Mouse (Mus musculus) frontal cortex, postnatal 36 days (tissue): ENCODE results near the gene Rilpl1.
A peak's percentile ranks its signal among the peaks of the same experiment; 100 is the strongest.
"Not testable (repeated sequence)": the region's sequence is repeated elsewhere in the genome, so short reads cannot be mapped to it uniquely, and the experiment has no call there.

ENCODE experiments used
- DNase-seq, 2 experiments: peaks; one replicate each; pipeline ENCODE4 v3.0.0; 2022; ENCODE audit warnings: low spot score in 2 of 2

Rilpl1 gene

GRCm38 (mm10) chr5:124493455-124493854 is 37.7 kb downstream of the Rilpl1 start:
- DNase-seq: no peak

- DNase-seq: no peak
Observed at GRCm38 (mm10) chr5:124492618-124493017, 38.6 kb downstream of the Rilpl1 start.

GRCm38 (mm10) chr5:124491732-124492131 is 39.5 kb downstream of the Rilpl1 start:
- no peak for DNase-seq

GRCm38 (mm10) chr5:124488885-124489284 is 42.3 kb downstream of the Rilpl1 start:
- no peak for DNase-seq

- no peak for DNase-seq
Observed at GRCm38 (mm10) chr5:124485654-124486053, 45.5 kb downstream of the Rilpl1 start.

- no peak for DNase-seq
Observed at GRCm38 (mm10) chr5:124483655-124484396, 47.4 kb downstream of the Rilpl1 start.

GRCm38 (mm10) chr5:124482966-124483654 is 48.1 kb downstream of the Rilpl1 start, which contains the start of gene Snrnp35:
TSS of gene Snrnp35 (plus strand) at chr5:124483134.
- DNase-seq: peak; percentile 89 to 90

GRCm38 (mm10) chr5:124482436-124482965 is 48.7 kb downstream of the Rilpl1 start:
- peak; percentile 36 to 48 for DNase-seq

GRCm38 (mm10) chr5:124481714-124482113 is 49.5 kb downstream of the Rilpl1 start:
- no peak for DNase-seq

- no peak for DNase-seq
Observed at GRCm38 (mm10) chr5:124480119-124480518, 51.1 kb downstream of the Rilpl1 start.

GRCm38 (mm10) chr5:124478873-124479204 is 52.4 kb downstream of the Rilpl1 start:
- no peak for DNase-seq

- DNase-seq: no peak
Observed at GRCm38 (mm10) chr5:124470591-124471171, 60.5 kb downstream of the Rilpl1 start.

- no peak for DNase-seq
Observed at GRCm38 (mm10) chr5:124469486-124469885, 61.7 kb downstream of the Rilpl1 start.

GRCm38 (mm10) chr5:124468365-124468764 is 62.8 kb downstream of the Rilpl1 start:
- DNase-seq: no peak

- no peak for DNase-seq
Observed at GRCm38 (mm10) chr5:124467766-124468165, 63.4 kb downstream of the Rilpl1 start.

- no peak for DNase-seq
Observed at GRCm38 (mm10) chr5:124464905-124465304, 66.3 kb downstream of the Rilpl1 start.

GRCm38 (mm10) chr5:124463462-124463861 is 67.7 kb downstream of the Rilpl1 start:
- no peak for DNase-seq

GRCm38 (mm10) chr5:124462297-124463025 is 68.7 kb downstream of the Rilpl1 start:
- DNase-seq: no peak

GRCm38 (mm10) chr5:124460922-124461321 is 70.3 kb downstream of the Rilpl1 start:
- DNase-seq: not testable (repeated sequence)

- no peak for DNase-seq
Observed at GRCm38 (mm10) chr5:124456762-124457161, 74.4 kb downstream of the Rilpl1 start.

GRCm38 (mm10) chr5:124454082-124454419 is 77.1 kb downstream of the Rilpl1 start:
- no peak for DNase-seq
